Mouse (Mus musculus): ENCODE measurements around the gene Slco1a5. TPM values are rescaled to one million over a fixed set of nuclear protein-coding genes. Genes with fewer than 3 reads are reported as not detected.

Gene Slco1a5
- total and polyA plus RNA-seq, 3 experiments = not detected

DNA sequence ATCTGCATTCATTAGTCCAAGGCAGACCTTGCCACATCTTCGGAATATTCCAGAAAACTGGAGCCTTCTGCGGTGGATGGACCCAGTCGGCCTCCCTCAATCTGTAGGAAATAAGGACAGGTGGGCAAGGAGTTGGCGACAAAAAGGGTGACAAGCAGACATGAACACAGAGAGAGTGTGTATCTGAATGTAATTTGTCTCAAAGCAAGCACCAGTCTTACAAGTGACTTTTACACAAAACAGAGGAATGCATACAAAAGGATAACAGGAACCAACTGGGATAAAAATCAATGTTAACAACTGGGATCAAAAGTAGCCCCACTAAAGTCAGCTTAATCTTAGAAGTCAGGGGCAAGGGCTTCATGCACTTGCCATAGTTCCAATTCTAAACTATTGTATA is 114.4 kb downstream of the Slco1a5 start, which contains the start of gene Slco1a6:
Slco1a6 (minus strand) TSS at position 101 of the 400 bp plus-strand sequence.
- in situ Hi-C loops (cut with MboI; ENCODE audit: low pct_ligation_motif_present, low pct_unique_long_range_greater_than_20kb, low sequenced_read_pairs) = no loop called here
- Histone ChIP-seq H3K27ac (ENCODE audit: insufficient read depth, low read depth) (no peak within 1 kb of the TSS), H3K36me3 (replicated peaks in 1 of 2; ENCODE audit: control insufficient read depth in 1 of 2, insufficient read depth in 1 of 2, low read length in 1 of 2) (no peaks in the 10 kb centered on the region), H3K27me3 (replicated peaks) (no peaks in the 10 kb centered on the region), H3K9me3 (replicated peaks; ENCODE audit: low read length) (peaks cover 5% of the 10 kb centered on the region), H3K9ac (ENCODE audit: insufficient read depth, low read depth) (no peak within 1 kb of the TSS), H3K4me2 (ENCODE audit: insufficient read depth, low read depth, poor library complexity, severe bottlenecking) (no peak within 1 kb of the TSS), H3K4me1 (ENCODE audit: control insufficient read depth in 1 of 2, insufficient read depth in 2 of 2) (no peaks in the 10 kb centered on the region), H3K4me3 (replicated peaks in 1 of 3; ENCODE audit: low read depth in 2 of 3, low read length in 2 of 3, poor library complexity in 1 of 3) (no peak within 1 kb of the TSS), H3K79me2 (replicated peaks; ENCODE audit: control insufficient read depth, extremely low read depth, insufficient read depth, poor library complexity, severe bottlenecking) (no peaks in the 10 kb centered on the region)
- TF ChIP-seq MAX (IDR thresholded peaks at IDR 0.05; ENCODE audit: low read length) (no peak), JUND (conservative IDR thresholded peaks at IDR 0.05; ENCODE audit: low read depth, low read length) (no peak), ZC3H11A (IDR thresholded peaks at IDR 0.05; ENCODE audit: low read depth, low read length) (no peak), HCFC1 (IDR thresholded peaks at IDR 0.05; ENCODE audit: low read depth, low read length) (no peak), ELF1 (IDR thresholded peaks at IDR 0.05; ENCODE audit: low read depth, low read length) (no peak), CHD1 (IDR thresholded peaks at IDR 0.05; ENCODE audit: low read depth, low read length) (no peak), ZNF384 (IDR thresholded peaks at IDR 0.05; ENCODE audit: low read depth, low read length) (no peak), TCF12 (IDR thresholded peaks at IDR 0.05; ENCODE audit: low read depth, low read length) (no peak), MXI1 (IDR thresholded peaks at IDR 0.05; ENCODE audit: low read depth, low read length) (no peak), USF1 (IDR thresholded peaks at IDR 0.05; ENCODE audit: low read depth, low read length) (no peak), EP300 (IDR thresholded peaks at IDR 0.05; ENCODE audit: low read length) (no peak), POLR2AphosphoS2 (IDR thresholded peaks at IDR 0.05; ENCODE audit: low read depth, low read length) (no peak), ETS1 (conservative IDR thresholded peaks at IDR 0.05; ENCODE audit: low read depth, low read length) (no peak)
- dilution Hi-C loops (cut with MboI; ENCODE audit: extremely low pct_ligation_motif_present, extremely low pct_unique_long_range_greater_than_20kb, low sequenced_read_pairs) = no loop called here
- DNase-seq (ENCODE audit: extremely low read depth) = no peak

DNA sequence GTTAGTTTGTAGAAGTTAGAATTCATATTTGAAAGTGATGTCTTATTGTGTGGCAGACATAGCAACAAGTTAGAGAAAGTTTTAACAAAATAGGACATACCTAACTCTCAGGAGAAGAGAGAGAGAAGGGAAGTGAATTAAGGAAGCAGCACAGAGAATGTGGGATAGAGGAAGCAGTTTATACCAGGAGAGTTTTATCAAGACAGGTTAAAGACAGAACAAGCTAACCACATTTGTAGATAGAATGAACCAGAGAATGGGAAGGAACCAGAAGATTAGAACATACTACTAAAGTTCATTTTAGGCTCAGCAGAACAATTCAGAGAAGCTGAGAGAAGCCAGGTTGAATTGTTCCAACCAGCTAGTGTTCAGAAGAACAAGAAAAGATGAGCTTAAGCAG is 122.3 kb downstream of the Slco1a5 start:
- Histone ChIP-seq H3K9ac (ENCODE audit: insufficient read depth, low read depth) (no peak overlapping the region), H3K9me3 (replicated peaks; ENCODE audit: low read length) (no peaks in the 10 kb centered on the region), H3K27me3 (replicated peaks) (no peaks in the 10 kb centered on the region), H3K4me3 (replicated peaks in 1 of 3; ENCODE audit: low read depth in 2 of 3, low read length in 2 of 3, poor library complexity in 1 of 3) (no peak overlapping the region), H3K79me2 (replicated peaks; ENCODE audit: control insufficient read depth, extremely low read depth, insufficient read depth, poor library complexity, severe bottlenecking) (no peaks in the 10 kb centered on the region), H3K27ac (ENCODE audit: insufficient read depth, low read depth) (no peak overlapping the region), H3K36me3 (replicated peaks in 1 of 2; ENCODE audit: control insufficient read depth in 1 of 2, insufficient read depth in 1 of 2, low read length in 1 of 2) (no peaks in the 10 kb centered on the region), H3K4me1 (ENCODE audit: control insufficient read depth in 1 of 2, insufficient read depth in 2 of 2) (no peaks in the 10 kb centered on the region), H3K4me2 (ENCODE audit: insufficient read depth, low read depth, poor library complexity, severe bottlenecking) (no peak overlapping the region)
- TF ChIP-seq NELFE (IDR thresholded peaks at IDR 0.05; ENCODE audit: low read depth, low read length) (no peak), E2F4 (IDR thresholded peaks at IDR 0.05; ENCODE audit: insufficient replicate concordance, low read depth, low read length) (no peak), CHD1 (IDR thresholded peaks at IDR 0.05; ENCODE audit: low read depth, low read length) (no peak), NRF1 (IDR thresholded peaks at IDR 0.05; ENCODE audit: low read depth, low read length) (no peak), MAZ (IDR thresholded peaks at IDR 0.05; ENCODE audit: low read depth, low read length) (no peak), MEF2A (IDR thresholded peaks at IDR 0.05; ENCODE audit: borderline replicate concordance, low read depth, low read length) (no peak), USF1 (IDR thresholded peaks at IDR 0.05; ENCODE audit: low read depth, low read length) (no peak)
- DNase-seq (ENCODE audit: extremely low read depth) = no peak
- in situ Hi-C loops (cut with MboI; ENCODE audit: low pct_ligation_motif_present, low pct_unique_long_range_greater_than_20kb, low sequenced_read_pairs) = no loop called here
- dilution Hi-C loops (cut with MboI; ENCODE audit: extremely low pct_ligation_motif_present, extremely low pct_unique_long_range_greater_than_20kb, low sequenced_read_pairs) = no loop called here

Data from CH12.LX (cell line).